Mouse (Mus musculus): ENCODE results near the gene Ccr8. TPM values are rescaled to one million over a fixed set of nuclear protein-coding genes. Genes with fewer than 3 reads are reported as not detected.

The Ccr8 gene
- polyA plus RNA-seq, 1 experiment from 2014 or later: not detected

DNA sequence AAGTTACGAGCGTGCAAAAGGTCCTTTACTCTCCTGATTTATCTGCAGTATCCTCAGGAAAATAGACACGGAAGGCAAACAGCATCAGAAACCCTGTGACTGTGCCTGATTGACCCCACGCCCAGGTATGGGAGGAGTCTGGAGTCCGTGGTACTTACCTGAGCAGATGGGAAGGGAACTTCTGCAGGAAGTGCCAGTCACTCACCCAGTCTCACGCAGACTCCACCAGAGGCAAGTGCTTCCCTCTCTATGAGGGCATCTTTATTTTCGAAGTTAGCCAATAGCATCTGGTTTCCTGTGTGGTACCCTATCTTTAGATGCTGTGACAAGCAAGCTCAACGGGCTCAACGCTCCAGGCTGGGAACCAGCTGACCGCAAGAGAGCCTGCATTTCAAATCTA is 23.9 kb upstream of the Ccr8 start:
- H3K9me3 ChIP-seq (ENCODE audit: control insufficient read depth, low read length): no peaks in the 10 kb centered on the region
- no peaks in the 10 kb centered on the region for H3K27me3 ChIP-seq (replicated peaks; ENCODE audit: control insufficient read depth, insufficient read depth, low read length)
- H3K4me1 ChIP-seq (replicated peaks; ENCODE audit: control insufficient read depth, insufficient read depth, low read length): no peaks in the 10 kb centered on the region
- H3K27ac ChIP-seq (ENCODE audit: low read depth, low read length): no peak overlapping the region
- 35% methylated on average over 10 of the region's 10 CpGs for WGBS
- DNase-seq (ENCODE audit: low spot score) (no peak), ATAC-seq (replicated peaks; ENCODE audit: low FRiP score) (no peak)
- no peaks in the 10 kb centered on the region for H3K36me3 ChIP-seq (ENCODE audit: control insufficient read depth, insufficient read depth, low read length)
- no peak overlapping the region for H3K4me3 ChIP-seq (ENCODE audit: low read depth, low read length)
- no peak overlapping the region for H3K4me2 ChIP-seq
- no peak overlapping the region for H3K9ac ChIP-seq (ENCODE audit: low read depth, low read length)

GRCm38 (mm10) chr9:120069779-120070178 is 22.1 kb upstream of the Ccr8 start, which contains the start of gene Cx3cr1:
Gene Cx3cr1 (minus strand): TSS chr9:120069879.
- ATAC-seq (replicated peaks; ENCODE audit: low FRiP score) (no peak), DNase-seq (ENCODE audit: low spot score) (no peak)
- Histone ChIP-seq H3K27me3 (replicated peaks; ENCODE audit: control insufficient read depth, insufficient read depth, low read length) (no peaks in the 10 kb centered on the region), H3K4me2 (no peak within 1 kb of the TSS), H3K9ac (ENCODE audit: low read depth, low read length) (no peak within 1 kb of the TSS), H3K9me3 (ENCODE audit: control insufficient read depth, low read length) (no peaks in the 10 kb centered on the region), H3K4me1 (replicated peaks; ENCODE audit: control insufficient read depth, insufficient read depth, low read length) (no peaks in the 10 kb centered on the region), H3K4me3 (ENCODE audit: low read depth, low read length) (no peak within 1 kb of the TSS), H3K36me3 (ENCODE audit: control insufficient read depth, insufficient read depth, low read length) (no peaks in the 10 kb centered on the region), H3K27ac (ENCODE audit: low read depth, low read length) (no peak within 1 kb of the TSS)
- WGBS: 79% methylated on average over 11 of the region's 11 CpGs

DNA sequence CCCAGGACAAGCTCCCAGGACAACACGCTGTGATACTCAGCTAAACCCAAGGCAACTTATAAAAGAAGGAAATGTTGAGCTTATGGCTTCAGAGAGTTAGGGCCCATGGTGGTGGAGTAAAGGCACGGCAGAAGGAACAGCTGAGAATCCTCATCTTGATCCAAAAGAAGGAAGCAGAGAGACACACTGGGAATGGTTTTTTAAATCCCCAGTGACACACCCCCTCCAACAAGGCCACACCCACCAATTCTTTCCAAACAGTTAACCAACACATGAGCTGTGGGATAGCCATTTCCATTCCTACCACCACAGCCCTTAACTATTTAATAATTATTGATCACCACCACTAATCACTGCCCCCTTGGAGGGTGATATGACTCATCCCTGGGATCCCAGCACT is 20.7 kb upstream of the Ccr8 start:
- Histone ChIP-seq H3K4me2 (no peak overlapping the region), H3K4me3 (ENCODE audit: low read depth, low read length) (no peak overlapping the region), H3K27me3 (replicated peaks; ENCODE audit: control insufficient read depth, insufficient read depth, low read length) (no peaks in the 10 kb centered on the region), H3K4me1 (replicated peaks; ENCODE audit: control insufficient read depth, insufficient read depth, low read length) (no peaks in the 10 kb centered on the region), H3K27ac (ENCODE audit: low read depth, low read length) (no peak overlapping the region), H3K36me3 (ENCODE audit: control insufficient read depth, insufficient read depth, low read length) (no peaks in the 10 kb centered on the region), H3K9ac (ENCODE audit: low read depth, low read length) (no peak overlapping the region), H3K9me3 (ENCODE audit: control insufficient read depth, low read length) (no peaks in the 10 kb centered on the region)
- 82% methylated on average over 2 of the region's 2 CpGs for WGBS
- ATAC-seq (replicated peaks; ENCODE audit: low FRiP score) (no peak), DNase-seq (ENCODE audit: low spot score) (no peak)

GRCm38 (mm10) chr9:120073169-120073568 is 18.7 kb upstream of the Ccr8 start:
- peak; percentile 73 for DNase-seq (ENCODE audit: low spot score)
- no peaks in the 10 kb centered on the region for H3K9me3 ChIP-seq (ENCODE audit: control insufficient read depth, low read length)
- H3K27me3 ChIP-seq (replicated peaks; ENCODE audit: control insufficient read depth, insufficient read depth, low read length): no peaks in the 10 kb centered on the region
- H3K4me2 ChIP-seq: no peak overlapping the region
- no peak overlapping the region for H3K4me3 ChIP-seq (ENCODE audit: low read depth, low read length)
- no peaks in the 10 kb centered on the region for H3K36me3 ChIP-seq (ENCODE audit: control insufficient read depth, insufficient read depth, low read length)
- WGBS: 22% methylated on average over 3 of the region's 3 CpGs
- no peak overlapping the region for H3K9ac ChIP-seq (ENCODE audit: low read depth, low read length)
- H3K27ac ChIP-seq (ENCODE audit: low read depth, low read length): no peak overlapping the region
- no peaks in the 10 kb centered on the region for H3K4me1 ChIP-seq (replicated peaks; ENCODE audit: control insufficient read depth, insufficient read depth, low read length)
- peak; percentile 51; the same call in 1 of the 2 replicates for ATAC-seq (replicated peaks; ENCODE audit: low FRiP score)

DNA sequence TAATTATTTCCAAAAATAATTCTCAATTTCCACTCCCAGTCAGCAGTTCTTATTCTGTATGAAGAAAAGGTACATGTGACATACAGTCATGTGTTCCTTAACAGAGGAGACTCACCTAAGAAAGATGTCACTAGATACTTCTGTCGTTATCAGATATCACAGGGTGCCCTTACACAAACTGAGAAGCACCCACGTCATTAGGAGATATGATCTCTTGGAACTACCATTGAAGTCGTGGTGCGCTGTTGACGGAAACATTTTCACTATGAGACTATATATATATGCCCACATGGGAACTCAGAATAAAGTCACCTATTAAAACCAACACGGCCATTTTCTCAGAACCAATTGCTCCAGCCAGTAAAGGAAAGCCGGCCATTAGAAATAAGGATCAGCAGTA is 17.4 kb upstream of the Ccr8 start:
- no peak overlapping the region for H3K4me2 ChIP-seq
- H3K4me3 ChIP-seq (ENCODE audit: low read depth, low read length): no peak overlapping the region
- H3K27me3 ChIP-seq (replicated peaks; ENCODE audit: control insufficient read depth, insufficient read depth, low read length): no peaks in the 10 kb centered on the region
- no peaks in the 10 kb centered on the region for H3K9me3 ChIP-seq (ENCODE audit: control insufficient read depth, low read length)
- no peak overlapping the region for H3K9ac ChIP-seq (ENCODE audit: low read depth, low read length)
- no peaks in the 10 kb centered on the region for H3K36me3 ChIP-seq (ENCODE audit: control insufficient read depth, insufficient read depth, low read length)
- ATAC-seq (replicated peaks; ENCODE audit: low FRiP score) (no peak), DNase-seq (ENCODE audit: low spot score) (no peak)
- H3K27ac ChIP-seq (ENCODE audit: low read depth, low read length): no peak overlapping the region
- 78% methylated on average over 7 of the region's 7 CpGs for WGBS
- no peaks in the 10 kb centered on the region for H3K4me1 ChIP-seq (replicated peaks; ENCODE audit: control insufficient read depth, insufficient read depth, low read length)

DNA sequence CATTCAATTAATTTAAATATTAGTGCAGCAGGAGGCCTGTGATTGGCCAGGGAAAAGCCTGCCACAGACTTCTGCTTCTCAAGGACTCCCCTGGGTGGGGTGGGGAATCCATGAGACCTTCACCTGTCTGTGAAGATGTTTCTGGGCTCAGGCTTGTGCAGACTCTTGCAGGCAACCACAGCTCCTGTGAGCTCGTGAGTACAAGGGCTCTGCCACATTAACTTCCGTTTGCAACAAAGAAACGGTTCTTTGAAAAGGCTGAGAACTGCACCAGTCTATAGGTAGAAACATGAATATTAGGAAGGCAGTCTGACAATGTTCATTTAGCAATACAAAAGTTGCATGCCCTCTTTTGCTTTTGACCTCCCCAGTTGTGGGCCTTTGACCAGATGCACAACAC is 13.7 kb upstream of the Ccr8 start:
- H3K27ac ChIP-seq (ENCODE audit: low read depth, low read length): no peak overlapping the region
- no peak for DNase-seq (ENCODE audit: low spot score)
- no peak overlapping the region for H3K4me3 ChIP-seq (ENCODE audit: low read depth, low read length)
- no peaks in the 10 kb centered on the region for H3K36me3 ChIP-seq (ENCODE audit: control insufficient read depth, insufficient read depth, low read length)
- no peak overlapping the region for H3K9ac ChIP-seq (ENCODE audit: low read depth, low read length)
- no peak for ATAC-seq (replicated peaks; ENCODE audit: low FRiP score)
- no peaks in the 10 kb centered on the region for H3K27me3 ChIP-seq (replicated peaks; ENCODE audit: control insufficient read depth, insufficient read depth, low read length)
- WGBS: 70% methylated on average over 3 of the region's 3 CpGs
- no peaks in the 10 kb centered on the region for H3K4me1 ChIP-seq (replicated peaks; ENCODE audit: control insufficient read depth, insufficient read depth, low read length)
- H3K9me3 ChIP-seq (ENCODE audit: control insufficient read depth, low read length): no peaks in the 10 kb centered on the region
- H3K4me2 ChIP-seq: no peak overlapping the region

DNA sequence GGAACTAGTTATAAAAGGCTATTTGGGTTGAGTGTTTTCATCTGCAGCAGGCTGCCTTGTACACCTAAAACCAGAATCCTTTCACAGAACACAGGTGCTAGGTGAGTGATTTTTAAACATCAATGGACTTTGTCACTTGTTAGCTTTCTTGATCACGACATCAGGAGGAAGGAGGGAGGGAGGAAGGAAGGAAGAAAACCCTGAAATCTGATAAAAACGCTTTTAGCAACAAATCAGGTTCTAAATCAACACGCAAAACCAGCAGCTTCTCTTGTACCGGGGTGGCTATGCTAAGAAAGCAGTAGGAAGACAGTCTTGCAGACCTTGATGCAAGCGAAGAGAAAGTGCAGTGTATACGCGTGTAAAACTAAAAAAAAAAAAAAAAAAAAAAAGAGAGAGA is 12.0 kb upstream of the Ccr8 start:
- H3K9me3 ChIP-seq (ENCODE audit: control insufficient read depth, low read length): no peaks in the 10 kb centered on the region
- H3K4me3 ChIP-seq (ENCODE audit: low read depth, low read length): no peak overlapping the region
- H3K4me2 ChIP-seq: no peak overlapping the region
- no peak overlapping the region for H3K9ac ChIP-seq (ENCODE audit: low read depth, low read length)
- no peaks in the 10 kb centered on the region for H3K27me3 ChIP-seq (replicated peaks; ENCODE audit: control insufficient read depth, insufficient read depth, low read length)
- H3K36me3 ChIP-seq (ENCODE audit: control insufficient read depth, insufficient read depth, low read length): no peaks in the 10 kb centered on the region
- no peak overlapping the region for H3K27ac ChIP-seq (ENCODE audit: low read depth, low read length)
- H3K4me1 ChIP-seq (replicated peaks; ENCODE audit: control insufficient read depth, insufficient read depth, low read length): no peaks in the 10 kb centered on the region
- DNase-seq (ENCODE audit: low spot score) (no peak), ATAC-seq (replicated peaks; ENCODE audit: low FRiP score) (no peak)
- 59% methylated on average over 7 of the region's 7 CpGs for WGBS

- DNase-seq (ENCODE audit: low spot score) (no peak), ATAC-seq (replicated peaks; ENCODE audit: low FRiP score) (no peak)
- no peaks in the 10 kb centered on the region for H3K4me1 ChIP-seq (replicated peaks; ENCODE audit: control insufficient read depth, insufficient read depth, low read length)
- H3K4me3 ChIP-seq (ENCODE audit: low read depth, low read length): no peak overlapping the region
- H3K27ac ChIP-seq (ENCODE audit: low read depth, low read length): no peak overlapping the region
- 76% methylated on average over 8 of the region's 8 CpGs for WGBS
- H3K9ac ChIP-seq (ENCODE audit: low read depth, low read length): no peak overlapping the region
- no peaks in the 10 kb centered on the region for H3K36me3 ChIP-seq (ENCODE audit: control insufficient read depth, insufficient read depth, low read length)
- no peaks in the 10 kb centered on the region for H3K9me3 ChIP-seq (ENCODE audit: control insufficient read depth, low read length)
- no peaks in the 10 kb centered on the region for H3K27me3 ChIP-seq (replicated peaks; ENCODE audit: control insufficient read depth, insufficient read depth, low read length)
- no peak overlapping the region for H3K4me2 ChIP-seq
These were observed 11.3 kb upstream of the Ccr8 start for GRCm38 (mm10) chr9:120080546-120081108.

- no peak overlapping the region for H3K27ac ChIP-seq (ENCODE audit: low read depth, low read length)
- no peak overlapping the region for H3K4me2 ChIP-seq
- H3K4me1 ChIP-seq (replicated peaks; ENCODE audit: control insufficient read depth, insufficient read depth, low read length): no peaks in the 10 kb centered on the region
- no peaks in the 10 kb centered on the region for H3K27me3 ChIP-seq (replicated peaks; ENCODE audit: control insufficient read depth, insufficient read depth, low read length)
- H3K9me3 ChIP-seq (ENCODE audit: control insufficient read depth, low read length): no peaks in the 10 kb centered on the region
- H3K4me3 ChIP-seq (ENCODE audit: low read depth, low read length): no peak overlapping the region
- DNase-seq (ENCODE audit: low spot score) (no peak), ATAC-seq (replicated peaks; ENCODE audit: low FRiP score) (no peak)
- H3K9ac ChIP-seq (ENCODE audit: low read depth, low read length): no peak overlapping the region
- 70% methylated on average over 6 of the region's 6 CpGs for WGBS
- H3K36me3 ChIP-seq (ENCODE audit: control insufficient read depth, insufficient read depth, low read length): no peaks in the 10 kb centered on the region
These were observed 10.7 kb upstream of the Ccr8 start for GRCm38 (mm10) chr9:120081247-120081646.
